Mouse (Mus musculus): ENCODE measurements around the gene Phc3. TPM values are rescaled to one million over a fixed set of nuclear protein-coding genes. Genes with fewer than 3 reads are reported as not detected.

Gene Phc3
- polyA plus RNA-seq, 1 experiment from 2014 or later, result 4.2 TPM

- ATAC-seq, result peak; percentile 56; the same call in 1 of the 2 replicates
- H3K27ac ChIP-seq (ENCODE audit: low read length), result no peak overlapping the region
- 0 out of 2 replicates have a peak, but pooled peaks cover 3% of the 10 kb centered on the region for H3K4me1 ChIP-seq (ENCODE audit: control insufficient read depth, insufficient read depth, low read length)
- H3K4me2 ChIP-seq (ENCODE audit: low read depth, low read length), result no peak overlapping the region
- H3K27me3 ChIP-seq (replicated peaks; ENCODE audit: control insufficient read depth, insufficient read depth, low read length), result no peaks in the 10 kb centered on the region
- no peak overlapping the region for H3K9ac ChIP-seq (ENCODE audit: low read depth, low read length)
- H3K4me3 ChIP-seq (ENCODE audit: low read length), result no peak overlapping the region
- peaks cover 14% of the 10 kb centered on the region; the same call in 1 of the 2 replicates for H3K36me3 ChIP-seq (ENCODE audit: control insufficient read depth, insufficient read depth, low read length)
- H3K9me3 ChIP-seq (ENCODE audit: control insufficient read depth, low read length), result no peaks in the 10 kb centered on the region
- WGBS, result 71% methylated on average over 7 of the region's 7 CpGs
Measured at GRCm38 (mm10) chr3:30959868-30960831, 9.1 kb downstream of the Phc3 start.

DNA sequence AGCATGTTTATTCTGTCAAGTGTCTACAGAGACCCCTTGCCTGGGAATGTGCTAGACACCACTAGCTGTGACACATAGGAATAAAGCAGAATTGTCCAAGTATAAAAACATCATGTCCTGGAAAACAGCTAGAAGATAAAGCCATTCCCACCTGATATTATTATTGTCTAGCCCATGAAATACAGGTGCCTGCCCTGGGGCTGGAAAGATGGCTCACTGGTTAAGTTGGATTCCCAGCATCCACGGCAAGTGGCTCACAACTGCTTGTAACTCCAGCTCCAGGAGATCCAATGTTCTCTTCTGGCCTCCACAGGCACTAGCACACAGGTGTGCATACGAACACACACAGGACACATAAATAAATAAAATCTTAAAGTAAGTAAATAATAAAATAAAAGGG lies 10.5 kb downstream of the Phc3 start:
- WGBS, result 73% methylated on average over 2 of the region's 2 CpGs
- Histone ChIP-seq H3K9me3 (ENCODE audit: control insufficient read depth, low read length) (no peaks in the 10 kb centered on the region), H3K4me2 (ENCODE audit: low read depth, low read length) (no peak overlapping the region), H3K27ac (ENCODE audit: low read length) (no peak overlapping the region), H3K27me3 (replicated peaks; ENCODE audit: control insufficient read depth, insufficient read depth, low read length) (no peaks in the 10 kb centered on the region), H3K36me3 (ENCODE audit: control insufficient read depth, insufficient read depth, low read length) (peaks cover 19% of the 10 kb centered on the region), H3K4me1 (ENCODE audit: control insufficient read depth, insufficient read depth, low read length) (0 out of 2 replicates have a peak, but pooled peaks cover 3% of the 10 kb centered on the region), H3K9ac (ENCODE audit: low read depth, low read length) (no peak overlapping the region), H3K4me3 (ENCODE audit: low read length) (no peak overlapping the region)
- ATAC-seq, result no peak

GRCm38 (mm10) chr3:30956327-30956726 lies 12.9 kb downstream of the Phc3 start:
- no peak for ATAC-seq
- no peak overlapping the region for H3K4me3 ChIP-seq (ENCODE audit: low read length)
- no peak overlapping the region for H3K4me2 ChIP-seq (ENCODE audit: low read depth, low read length)
- no peak overlapping the region for H3K27ac ChIP-seq (ENCODE audit: low read length)
- no peak overlapping the region for H3K9ac ChIP-seq (ENCODE audit: low read depth, low read length)
- 0 out of 2 replicates have a peak, but pooled peaks cover 7% of the 10 kb centered on the region for H3K4me1 ChIP-seq (ENCODE audit: control insufficient read depth, insufficient read depth, low read length)
- H3K9me3 ChIP-seq (ENCODE audit: control insufficient read depth, low read length), result no peaks in the 10 kb centered on the region
- 90% methylated on average over 6 of the region's 6 CpGs for WGBS
- no peaks in the 10 kb centered on the region for H3K27me3 ChIP-seq (replicated peaks; ENCODE audit: control insufficient read depth, insufficient read depth, low read length)
- H3K36me3 ChIP-seq (ENCODE audit: control insufficient read depth, insufficient read depth, low read length), result peaks cover 12% of the 10 kb centered on the region

DNA sequence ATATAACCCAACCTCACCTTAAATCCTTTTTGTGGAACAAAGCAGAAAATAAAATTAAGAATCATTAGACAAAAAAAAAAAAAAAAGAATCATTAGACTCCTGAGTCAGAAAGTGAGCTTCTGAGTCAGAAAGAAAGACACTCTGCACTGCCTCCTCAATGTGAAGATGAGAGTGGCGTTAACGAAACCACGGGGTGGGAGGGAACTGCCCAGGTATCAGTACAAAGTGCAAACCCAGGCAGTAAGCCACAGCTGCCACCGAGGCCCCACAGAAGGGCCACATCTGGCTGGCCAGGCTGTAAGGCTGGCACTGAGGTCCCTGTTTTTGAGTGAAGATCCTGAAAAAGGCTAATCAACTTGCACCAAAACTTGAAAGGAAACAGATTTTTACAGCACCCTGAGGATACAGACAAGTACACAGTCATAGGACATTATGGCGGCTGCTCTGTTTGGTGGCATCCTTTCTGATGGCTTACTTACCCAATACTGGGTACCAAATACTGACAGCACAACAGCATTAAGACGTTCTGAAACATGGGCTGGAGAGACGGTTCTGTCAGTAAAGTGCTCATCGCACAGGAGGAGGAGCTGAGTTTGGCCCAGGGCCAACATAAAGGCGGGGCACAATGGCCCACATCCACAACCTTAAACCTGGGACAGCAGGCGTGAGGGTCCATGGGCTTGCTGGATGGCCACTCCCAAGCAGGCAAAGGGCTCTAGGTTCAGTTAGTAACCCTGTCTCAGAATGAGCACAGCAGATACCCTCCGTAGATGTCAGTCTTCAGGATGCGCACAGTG lies 16.7 kb downstream of the Phc3 start:
- Histone ChIP-seq H3K4me1 (ENCODE audit: control insufficient read depth, insufficient read depth, low read length) (0 out of 2 replicates have a peak, but pooled peaks cover 5% of the 10 kb centered on the region), H3K9ac (ENCODE audit: low read depth, low read length) (no peak overlapping the region), H3K9me3 (ENCODE audit: control insufficient read depth, low read length) (no peaks in the 10 kb centered on the region), H3K4me3 (ENCODE audit: low read length) (no peak overlapping the region), H3K27ac (ENCODE audit: low read length) (no peak overlapping the region), H3K4me2 (ENCODE audit: low read depth, low read length) (no peak overlapping the region), H3K27me3 (replicated peaks; ENCODE audit: control insufficient read depth, insufficient read depth, low read length) (no peaks in the 10 kb centered on the region), H3K36me3 (ENCODE audit: control insufficient read depth, insufficient read depth, low read length) (peaks cover 10% of the 10 kb centered on the region)
- peak; percentile 26; the same call in 1 of the 2 replicates for ATAC-seq
- 81% methylated on average over 12 of the region's 12 CpGs for WGBS

GRCm38 (mm10) chr3:30951652-30952051 lies 17.6 kb downstream of the Phc3 start:
- H3K36me3 ChIP-seq (ENCODE audit: control insufficient read depth, insufficient read depth, low read length), result peaks cover 13% of the 10 kb centered on the region
- ATAC-seq, result no peak
- WGBS, result 83% methylated on average over 3 of the region's 3 CpGs

DNA sequence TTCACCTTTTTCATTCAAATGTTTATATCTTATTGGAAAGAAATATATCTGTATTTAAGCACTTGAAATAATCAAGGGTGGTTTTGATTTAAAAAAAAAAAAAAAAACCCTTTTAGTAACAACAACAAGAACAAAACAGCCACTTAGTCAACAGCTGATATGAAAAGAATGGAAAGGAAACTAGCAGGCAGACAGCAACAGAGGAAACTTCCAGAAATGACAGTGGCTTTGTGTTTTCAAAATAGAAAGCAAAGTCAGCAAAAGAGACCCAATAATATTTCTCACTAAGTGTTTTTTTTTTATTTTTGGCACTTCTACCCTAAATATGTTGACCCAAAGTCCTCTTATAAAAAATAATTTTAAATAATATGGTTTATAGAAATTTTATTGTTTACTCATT lies 34.8 kb downstream of the Phc3 start:
- no peaks in the 10 kb centered on the region for H3K4me1 ChIP-seq (ENCODE audit: control insufficient read depth, insufficient read depth, low read length)
- no peaks in the 10 kb centered on the region for H3K27me3 ChIP-seq (replicated peaks; ENCODE audit: control insufficient read depth, insufficient read depth, low read length)
- no peak overlapping the region for H3K4me3 ChIP-seq (ENCODE audit: low read length)
- H3K9ac ChIP-seq (ENCODE audit: low read depth, low read length), result no peak overlapping the region
- H3K4me2 ChIP-seq (ENCODE audit: low read depth, low read length), result no peak overlapping the region
- no peaks in the 10 kb centered on the region for H3K9me3 ChIP-seq (ENCODE audit: control insufficient read depth, low read length)
- peaks cover 14% of the 10 kb centered on the region for H3K36me3 ChIP-seq (ENCODE audit: control insufficient read depth, insufficient read depth, low read length)
- H3K27ac ChIP-seq (ENCODE audit: low read length), result no peak overlapping the region
- ATAC-seq, result no peak

More at GRCm38 (mm10) chr3:30951652-30952051, 17.6 kb downstream of the Phc3 start:
- H3K27me3 ChIP-seq (replicated peaks; ENCODE audit: control insufficient read depth, insufficient read depth, low read length), result no peaks in the 10 kb centered on the region
- no peak overlapping the region for H3K4me3 ChIP-seq (ENCODE audit: low read length)
- H3K4me2 ChIP-seq (ENCODE audit: low read depth, low read length), result no peak overlapping the region
- H3K9ac ChIP-seq (ENCODE audit: low read depth, low read length), result no peak overlapping the region
- H3K4me1 ChIP-seq (ENCODE audit: control insufficient read depth, insufficient read depth, low read length), result 0 out of 2 replicates have a peak, but pooled peaks cover 5% of the 10 kb centered on the region
- no peaks in the 10 kb centered on the region for H3K9me3 ChIP-seq (ENCODE audit: control insufficient read depth, low read length)
- H3K27ac ChIP-seq (ENCODE audit: low read length), result no peak overlapping the region

- Histone ChIP-seq H3K9me3 (ENCODE audit: control insufficient read depth, low read length) (no peaks in the 10 kb centered on the region), H3K4me2 (ENCODE audit: low read depth, low read length) (no peak overlapping the region), H3K27me3 (replicated peaks; ENCODE audit: control insufficient read depth, insufficient read depth, low read length) (no peaks in the 10 kb centered on the region), H3K36me3 (ENCODE audit: control insufficient read depth, insufficient read depth, low read length) (peaks cover 10% of the 10 kb centered on the region), H3K27ac (ENCODE audit: low read length) (no peak overlapping the region), H3K4me1 (ENCODE audit: control insufficient read depth, insufficient read depth, low read length) (no peaks in the 10 kb centered on the region), H3K9ac (ENCODE audit: low read depth, low read length) (no peak overlapping the region), H3K4me3 (ENCODE audit: low read length) (no peak overlapping the region)
- WGBS, result 52% methylated on average over 3 of the region's 3 CpGs
- ATAC-seq, result no peak
Measured at GRCm38 (mm10) chr3:30929828-30930227, 39.4 kb downstream of the Phc3 start.

DNA sequence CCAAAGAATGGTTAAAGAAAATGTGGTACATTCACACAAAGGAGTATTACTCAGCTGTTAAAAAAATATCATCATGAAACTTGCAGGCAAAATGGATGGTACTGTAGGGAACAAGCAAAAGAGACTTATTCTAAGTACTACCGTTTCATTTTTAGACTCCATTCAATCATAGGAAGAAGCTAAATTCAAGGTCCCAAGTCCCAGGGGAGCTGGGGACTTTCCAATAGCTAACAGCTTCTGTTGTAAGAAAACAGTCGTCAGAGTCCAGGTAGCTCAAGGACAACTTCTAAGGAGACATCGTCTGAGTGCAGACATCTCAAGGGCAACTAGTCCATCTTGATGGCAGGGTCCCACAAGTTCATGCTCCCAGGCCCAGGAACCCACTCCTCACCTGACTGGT lies 41.6 kb downstream of the Phc3 start:
- Histone ChIP-seq H3K9me3 (ENCODE audit: control insufficient read depth, low read length) (no peaks in the 10 kb centered on the region), H3K4me3 (ENCODE audit: low read length) (no peak overlapping the region), H3K27me3 (replicated peaks; ENCODE audit: control insufficient read depth, insufficient read depth, low read length) (no peaks in the 10 kb centered on the region), H3K27ac (ENCODE audit: low read length) (no peak overlapping the region), H3K4me1 (ENCODE audit: control insufficient read depth, insufficient read depth, low read length) (no peaks in the 10 kb centered on the region), H3K36me3 (ENCODE audit: control insufficient read depth, insufficient read depth, low read length) (peaks cover 10% of the 10 kb centered on the region), H3K9ac (ENCODE audit: low read depth, low read length) (no peak overlapping the region), H3K4me2 (ENCODE audit: low read depth, low read length) (no peak overlapping the region)
- WGBS, result 91% methylated on average over 3 of the region's 3 CpGs
- ATAC-seq, result no peak

DNA sequence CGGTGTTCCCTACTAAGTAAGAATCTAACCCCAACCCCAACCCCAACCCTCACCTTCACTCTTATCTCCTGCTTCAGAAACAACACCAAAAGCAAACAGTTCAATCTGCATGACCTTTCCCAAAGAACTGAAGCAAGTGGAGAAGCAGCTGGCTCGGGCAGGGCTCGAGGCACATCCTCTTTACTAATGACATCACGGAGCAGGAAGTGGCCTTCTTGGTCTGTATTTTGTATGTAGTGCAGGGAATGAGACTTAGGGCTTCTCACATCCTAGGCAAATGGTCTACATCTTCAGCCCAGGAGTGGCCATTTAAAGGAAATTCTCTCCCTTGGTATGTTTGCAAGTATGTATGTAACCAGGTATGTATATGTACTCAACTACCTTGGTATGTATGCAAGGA lies 52.1 kb downstream of the Phc3 start:
- WGBS, result 53% methylated on average over 4 of the region's 4 CpGs
- Histone ChIP-seq H3K27me3 (replicated peaks; ENCODE audit: control insufficient read depth, insufficient read depth, low read length) (no peaks in the 10 kb centered on the region), H3K27ac (ENCODE audit: low read length) (no peak overlapping the region), H3K4me3 (ENCODE audit: low read length) (no peak overlapping the region), H3K9me3 (ENCODE audit: control insufficient read depth, low read length) (no peaks in the 10 kb centered on the region), H3K9ac (ENCODE audit: low read depth, low read length) (no peak overlapping the region), H3K4me1 (ENCODE audit: control insufficient read depth, insufficient read depth, low read length) (no peaks in the 10 kb centered on the region), H3K4me2 (ENCODE audit: low read depth, low read length) (no peak overlapping the region), H3K36me3 (ENCODE audit: control insufficient read depth, insufficient read depth, low read length) (peaks cover 10% of the 10 kb centered on the region; the same call in 1 of the 2 replicates)
- peak; percentile 33; the same call in 1 of the 2 replicates for ATAC-seq

Measured in intestine, embryonic 16.5 days (tissue).